Mouse (Mus musculus): ENCODE measurements around the gene Tpsg1.

Gene Tpsg1

DNA sequence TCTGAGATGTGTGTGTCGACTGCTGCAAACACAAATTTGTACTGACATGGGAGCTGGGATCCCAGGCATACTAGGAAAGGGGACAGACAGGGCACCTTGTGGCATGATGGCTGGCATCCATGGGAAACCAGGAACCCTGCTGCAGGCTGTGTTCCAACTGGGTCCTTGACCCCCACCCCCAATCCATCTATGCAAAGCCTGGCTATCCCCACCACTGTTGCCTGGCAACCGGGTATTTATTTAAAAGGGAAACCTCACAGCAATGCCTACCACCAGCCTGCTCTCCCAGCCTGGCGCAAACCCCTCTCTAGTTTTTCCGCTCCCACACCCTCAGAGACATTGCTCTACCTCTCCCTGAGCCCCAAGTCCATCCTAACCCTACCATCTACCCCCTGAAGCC, 38.3 kb downstream of the Tpsg1 start:
- no peak for DNase-seq (ENCODE audit: low spot score in 2 of 2)

DNA sequence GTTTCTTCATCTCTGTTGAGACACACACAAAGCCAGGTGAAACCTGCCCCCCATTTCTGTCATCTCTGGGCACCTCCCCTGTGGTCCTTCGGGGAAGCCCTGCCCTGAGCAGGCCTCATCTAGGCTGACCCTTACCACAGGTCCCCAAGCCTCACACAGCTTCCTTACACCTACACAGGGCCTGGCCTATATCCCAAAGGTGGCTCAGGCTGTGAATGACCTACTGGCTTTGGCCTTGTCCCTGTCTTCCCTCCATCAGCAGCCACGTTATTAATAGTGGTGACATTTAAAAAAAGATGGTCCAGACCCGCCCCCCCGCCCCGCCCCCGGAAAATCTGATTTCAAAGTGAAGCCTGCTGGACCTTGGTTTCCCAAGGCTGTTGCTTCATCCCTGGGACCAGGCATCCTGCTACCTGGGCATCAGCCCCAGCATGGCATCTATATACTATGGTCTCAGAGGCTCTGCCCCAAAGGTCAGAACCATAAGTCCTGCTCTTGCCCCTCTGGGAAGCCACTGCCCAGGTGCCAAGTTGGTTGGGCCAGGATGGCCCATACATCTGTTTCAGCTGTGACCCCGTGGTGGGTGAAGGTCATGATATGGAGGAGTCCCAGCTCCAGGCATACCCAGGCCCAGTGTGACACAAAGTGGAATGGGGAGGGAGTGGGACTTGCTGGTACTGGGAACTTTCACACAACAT, 39.4 kb downstream of the Tpsg1 start:
- no peak for DNase-seq (ENCODE audit: low spot score in 2 of 2)

DNA sequence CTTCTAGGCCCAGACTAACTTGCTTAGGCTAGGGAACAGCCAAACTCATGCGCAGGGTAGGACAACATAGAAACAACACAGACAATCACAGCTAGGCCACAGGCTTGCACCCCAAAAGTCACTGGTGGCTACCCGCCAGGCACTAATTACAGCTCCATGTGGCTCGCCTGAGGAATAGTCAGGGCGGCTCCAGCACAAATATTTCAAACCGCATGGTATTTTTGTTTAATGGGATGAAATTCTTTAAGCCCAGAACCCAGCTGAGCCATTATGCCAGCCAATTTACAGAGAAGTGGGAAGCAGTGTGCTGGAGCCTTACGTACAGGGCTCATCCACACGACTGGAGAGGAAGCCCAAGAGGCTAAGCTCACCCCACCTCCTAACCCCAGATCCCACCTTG, 40.5 kb downstream of the Tpsg1 start:
- DNase-seq (ENCODE audit: low spot score in 2 of 2), result no peak

DNA sequence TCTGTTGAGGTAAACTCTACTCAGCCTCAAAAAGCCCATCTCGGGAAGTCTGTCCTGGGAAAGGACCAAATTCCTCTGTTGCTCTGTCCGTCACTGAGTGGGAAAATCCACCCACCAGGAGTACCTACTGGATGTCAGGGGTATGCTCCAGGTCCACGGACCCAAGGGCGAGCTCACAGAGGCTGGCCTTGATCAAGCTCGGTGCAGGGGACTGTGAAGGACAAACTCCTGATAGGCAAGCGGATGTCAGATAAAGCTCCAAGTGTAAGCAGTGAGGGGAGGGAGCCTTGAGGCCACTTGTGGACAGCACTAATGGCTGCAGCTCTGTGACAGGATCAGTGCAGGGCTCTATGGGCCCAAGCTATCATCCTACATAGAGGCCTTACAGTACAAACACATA, 41.1 kb downstream of the Tpsg1 start:
- no peak for DNase-seq (ENCODE audit: low spot score in 2 of 2)

DNA sequence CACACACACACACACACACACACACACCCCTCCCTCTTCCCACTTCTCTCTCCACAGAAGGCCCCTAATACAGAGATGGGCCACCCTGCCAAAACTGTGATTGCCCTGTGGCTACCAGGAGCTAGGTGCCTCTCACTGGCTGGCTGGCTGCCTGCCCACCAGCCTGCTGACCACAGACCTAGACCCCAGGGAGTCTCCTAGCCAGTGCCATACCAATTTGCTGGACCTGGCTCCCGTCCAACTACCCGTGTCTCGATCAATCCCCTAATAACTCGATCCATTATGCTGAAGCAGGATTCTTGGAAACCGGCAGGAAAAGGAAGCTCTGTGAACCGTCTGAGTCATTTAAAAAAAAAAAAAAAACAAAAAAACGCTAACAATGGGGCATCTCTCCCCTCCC, 41.7 kb downstream of the Tpsg1 start:
- no peak for DNase-seq (ENCODE audit: low spot score in 2 of 2)

DNA sequence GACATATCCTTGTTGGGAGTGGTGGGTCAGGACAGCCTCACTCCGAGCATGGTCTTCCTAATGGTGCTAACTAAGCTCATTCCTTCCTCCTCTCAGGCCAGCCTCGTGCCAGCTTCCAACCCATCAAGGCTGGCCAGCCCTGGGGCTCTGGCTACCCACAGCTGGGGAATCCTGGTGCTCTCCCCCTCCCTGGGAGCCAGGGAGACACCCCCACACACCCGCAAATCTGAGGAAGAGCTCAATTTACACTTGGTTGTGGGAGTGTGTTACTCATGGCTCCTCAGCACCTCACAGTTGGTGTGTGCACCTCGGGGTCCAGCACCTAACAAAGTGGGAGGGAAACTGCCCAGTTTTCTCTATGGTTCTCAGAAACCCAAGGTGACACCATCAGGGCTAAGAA, 42.2 kb downstream of the Tpsg1 start:
- DNase-seq (ENCODE audit: low spot score in 2 of 2), result peak in 1 of 2 experiments; percentile 68

DNA sequence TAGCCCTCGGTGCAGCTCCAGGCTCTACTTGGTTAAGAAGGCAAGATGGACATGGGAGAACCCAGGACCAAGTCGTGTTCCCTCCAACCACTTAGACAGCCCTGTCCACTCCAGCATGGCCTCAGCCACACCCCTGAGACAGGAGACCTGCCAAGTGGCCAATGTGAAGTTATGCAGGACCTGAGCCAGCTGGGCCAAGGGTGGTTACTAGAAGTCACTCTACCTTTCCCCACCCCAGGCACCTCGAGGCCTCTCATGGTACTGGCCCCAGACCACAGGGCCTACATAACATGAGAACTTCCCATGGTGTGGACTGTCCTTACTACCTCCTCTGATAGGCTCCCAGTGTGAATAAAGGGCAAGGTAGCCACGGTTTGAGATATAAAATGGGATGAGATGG, 45.1 kb downstream of the Tpsg1 start:
- DNase-seq (ENCODE audit: low spot score in 2 of 2), result no peak

DNA sequence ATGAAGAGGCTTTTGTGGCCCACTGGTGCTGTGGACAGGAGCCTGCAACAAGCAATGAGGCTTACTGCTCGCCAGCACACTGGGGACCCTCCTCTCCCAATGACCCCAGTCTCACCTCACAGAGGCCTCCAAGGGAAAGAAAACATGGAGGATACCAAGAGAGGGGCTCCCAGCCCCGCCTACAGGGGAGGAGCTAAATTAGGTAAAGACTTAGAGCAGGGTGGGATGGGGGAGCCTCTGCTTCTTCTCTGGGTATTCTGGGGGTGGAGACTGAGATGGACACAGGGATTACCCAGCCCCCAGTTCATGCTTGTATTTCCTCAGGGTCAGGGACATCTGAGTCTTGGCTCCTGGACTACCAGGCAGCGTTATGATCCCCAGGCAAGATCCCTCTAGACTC, 45.8 kb downstream of the Tpsg1 start:
- DNase-seq (ENCODE audit: low spot score in 2 of 2), result no peak

DNA sequence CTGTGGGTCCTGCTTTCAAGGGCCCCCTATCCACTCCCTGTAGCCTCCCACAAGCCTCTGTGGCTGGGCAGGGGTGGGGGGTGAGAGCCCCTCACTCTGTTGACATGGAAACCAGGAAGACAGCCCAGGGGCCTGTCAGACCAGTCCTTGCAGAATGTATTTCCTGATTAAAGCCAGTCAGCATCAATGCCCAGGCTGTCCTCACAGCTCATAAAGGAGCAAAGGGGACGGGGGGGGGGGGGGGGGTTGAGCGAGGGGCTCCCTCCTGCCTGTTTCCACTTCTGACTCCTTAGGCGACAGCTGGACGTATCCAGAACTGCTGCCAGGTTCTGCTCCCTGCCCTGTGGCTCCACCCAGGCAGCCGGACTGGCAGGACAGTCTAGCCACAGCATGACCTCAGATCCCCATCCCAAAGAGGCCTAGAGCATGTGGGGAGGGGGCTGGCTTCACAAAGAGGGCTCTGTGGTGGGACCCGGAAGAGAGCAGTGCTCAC, 46.4 kb downstream of the Tpsg1 start:
- no peak for DNase-seq (ENCODE audit: low spot score in 2 of 2)

DNA sequence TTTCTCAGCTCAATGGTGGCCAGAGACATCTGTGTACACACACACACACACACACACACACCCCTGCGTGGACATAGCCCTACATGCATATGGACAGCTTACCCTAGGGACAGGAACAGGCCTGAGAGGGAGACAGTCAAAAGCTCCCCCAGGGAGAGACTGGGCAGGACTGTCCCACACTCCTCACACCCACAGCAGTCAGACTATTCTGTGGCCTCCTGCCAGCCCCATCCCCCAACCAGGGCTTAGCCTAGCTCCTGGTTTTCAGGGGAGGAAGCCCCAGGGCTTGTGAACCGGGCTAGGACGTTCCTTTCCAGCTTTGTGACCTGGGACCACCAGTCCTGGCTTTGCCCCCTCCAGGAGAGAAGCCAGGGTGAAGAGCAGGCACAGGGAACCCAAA, 47.1 kb downstream of the Tpsg1 start:
- no peak for DNase-seq (ENCODE audit: low spot score in 2 of 2)

DNA sequence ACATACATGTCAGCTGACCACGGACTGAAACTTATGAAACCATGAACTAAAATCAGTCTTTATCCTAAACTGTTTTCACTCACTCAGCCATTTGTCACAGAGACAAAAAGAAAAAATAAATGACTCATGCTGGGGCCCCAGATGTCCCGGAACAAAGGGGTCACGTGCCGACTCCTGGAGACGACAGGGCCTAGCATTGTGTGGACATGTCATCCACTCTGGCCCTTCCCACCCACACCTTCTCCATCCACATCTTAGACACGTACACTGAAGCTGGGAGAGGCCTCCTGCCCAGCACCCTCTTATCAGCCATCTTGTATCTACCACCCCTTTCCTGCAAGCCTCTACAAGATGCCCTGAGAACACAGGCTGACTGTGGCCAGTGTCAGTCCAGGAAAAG, 48.9 kb downstream of the Tpsg1 start:
- no peak for DNase-seq (ENCODE audit: low spot score in 2 of 2)

DNA sequence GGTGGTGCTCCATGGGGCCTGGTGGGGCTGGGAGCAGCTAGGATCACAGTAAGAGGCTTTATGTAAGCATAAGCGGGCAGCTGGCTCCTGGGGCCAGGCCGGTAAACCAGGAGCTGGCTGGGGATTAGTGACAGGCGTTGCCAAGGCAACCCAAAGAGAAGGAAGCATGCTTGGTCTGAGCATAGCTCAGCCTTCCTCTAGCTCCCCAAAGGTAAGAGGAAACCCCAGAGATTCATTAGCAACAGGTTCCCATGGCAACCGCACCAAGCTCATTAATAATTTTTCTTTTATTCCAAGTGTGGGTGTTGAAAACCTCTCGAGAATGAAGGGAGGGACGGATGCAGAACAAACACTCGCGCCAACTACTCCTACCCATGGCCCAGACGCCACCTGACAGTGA, 49.9 kb downstream of the Tpsg1 start:
- peak in 1 of 2 experiments; percentile 53 for DNase-seq (ENCODE audit: low spot score in 2 of 2)

DNA sequence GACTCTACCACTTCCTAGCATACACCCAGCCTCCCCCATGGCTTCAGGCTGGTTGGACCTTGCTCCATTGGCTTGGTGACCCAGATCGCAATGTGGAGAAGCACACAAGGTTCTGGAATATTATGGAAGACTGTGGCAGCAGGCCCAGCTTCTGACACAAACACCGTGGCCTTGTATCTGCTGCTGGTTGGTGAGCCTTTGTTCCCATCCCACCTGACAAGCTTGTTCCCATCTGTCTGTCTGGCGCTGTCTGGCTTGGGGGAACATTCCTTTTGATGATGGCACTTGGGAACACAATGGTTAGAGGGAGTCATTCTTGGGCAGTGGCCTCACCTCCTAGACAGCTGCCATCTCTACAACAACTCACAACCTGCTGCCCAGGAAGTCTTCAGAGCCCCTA, 51.9 kb downstream of the Tpsg1 start:
- no peak for DNase-seq (ENCODE audit: low spot score in 2 of 2)

Data from left cerebral cortex, adult 9 months (tissue).